Mouse (Mus musculus): ENCODE results near the gene Mybpc1. TPM values are rescaled to one million over a fixed set of nuclear protein-coding genes. Genes with fewer than 3 reads are reported as not detected.

Gene Mybpc1
- polyA plus RNA-seq (2014; fragmentation: Nextera tagmentation; extraction: Ambion mirVana): 6.6 and 9.3 TPM in 2 replicates

GRCm38 (mm10) chr10:88604943-88605342, at the start of gene Mybpc1:
Gene Mybpc1, minus strand, starts transcription at chr10:88605152.
- ATAC-seq (replicated peaks; ENCODE audit: insufficient number of reproducible peaks, low FRiP score, low TSS enrichment): no peak
- 35% methylated on average over 16 of the region's 16 CpGs for WGBS (ENCODE audit: insufficient replicate concordance)
- Histone ChIP-seq H3K4me1 (ENCODE audit: control insufficient read depth, insufficient read depth, low read length) (no peaks in the 10 kb centered on the region), H3K27me3 (ENCODE audit: control insufficient read depth, insufficient read depth, low read length) (no peaks in the 10 kb centered on the region), H3K4me2 (peak within 1 kb of the TSS; percentile 38), H3K9me3 (replicated peaks; ENCODE audit: control insufficient read depth, low read length) (no peaks in the 10 kb centered on the region), H3K4me3 (ENCODE audit: low read depth, low read length) (no peak within 1 kb of the TSS), H3K27ac (ENCODE audit: low read depth, low read length) (no peak within 1 kb of the TSS), H3K9ac (ENCODE audit: low read depth, low read length) (no peak within 1 kb of the TSS), H3K36me3 (ENCODE audit: control insufficient read depth, insufficient read depth, low read length) (no peaks in the 10 kb centered on the region)

- Histone ChIP-seq H3K27me3 (ENCODE audit: control insufficient read depth, insufficient read depth, low read length) (no peaks in the 10 kb centered on the region), H3K9me3 (replicated peaks; ENCODE audit: control insufficient read depth, low read length) (no peaks in the 10 kb centered on the region), H3K27ac (ENCODE audit: low read depth, low read length) (peak overlapping the region; percentile 74; the same call in 1 of the 2 replicates), H3K9ac (ENCODE audit: low read depth, low read length) (no peak overlapping the region), H3K4me1 (ENCODE audit: control insufficient read depth, insufficient read depth, low read length) (peaks cover 3% of the 10 kb centered on the region; the same call in 1 of the 2 replicates), H3K4me3 (ENCODE audit: low read depth, low read length) (no peak overlapping the region), H3K4me2 (0 out of 2 replicates have a peak overlapping the region, but pooled peaks have one; percentile 3), H3K36me3 (ENCODE audit: control insufficient read depth, insufficient read depth, low read length) (no peaks in the 10 kb centered on the region)
- WGBS (ENCODE audit: insufficient replicate concordance): 22% methylated on average over 5 of the region's 5 CpGs
- 0 out of 2 replicates have a peak, but pooled peaks have one; percentile 35 for ATAC-seq (replicated peaks; ENCODE audit: insufficient number of reproducible peaks, low FRiP score, low TSS enrichment)
Observed at GRCm38 (mm10) chr10:88645448-88645847, 40.5 kb upstream of the Mybpc1 start.

- ATAC-seq (replicated peaks; ENCODE audit: insufficient number of reproducible peaks, low FRiP score, low TSS enrichment): no peak
- Histone ChIP-seq H3K27ac (ENCODE audit: low read depth, low read length) (no peak overlapping the region), H3K36me3 (ENCODE audit: control insufficient read depth, insufficient read depth, low read length) (no peaks in the 10 kb centered on the region), H3K4me1 (ENCODE audit: control insufficient read depth, insufficient read depth, low read length) (no peaks in the 10 kb centered on the region), H3K9ac (ENCODE audit: low read depth, low read length) (no peak overlapping the region), H3K27me3 (ENCODE audit: control insufficient read depth, insufficient read depth, low read length) (no peaks in the 10 kb centered on the region), H3K4me3 (ENCODE audit: low read depth, low read length) (no peak overlapping the region), H3K4me2 (no peak overlapping the region), H3K9me3 (replicated peaks; ENCODE audit: control insufficient read depth, low read length) (no peaks in the 10 kb centered on the region)
- 73% methylated on average over 10 of the region's 10 CpGs for WGBS (ENCODE audit: insufficient replicate concordance)
Observed at GRCm38 (mm10) chr10:88631330-88631953, 26.5 kb upstream of the Mybpc1 start.

GRCm38 (mm10) chr10:88630663-88631329, 25.8 kb upstream of the Mybpc1 start:
- Histone ChIP-seq H3K27ac (ENCODE audit: low read depth, low read length) (no peak overlapping the region), H3K36me3 (ENCODE audit: control insufficient read depth, insufficient read depth, low read length) (no peaks in the 10 kb centered on the region), H3K27me3 (ENCODE audit: control insufficient read depth, insufficient read depth, low read length) (no peaks in the 10 kb centered on the region), H3K9me3 (replicated peaks; ENCODE audit: control insufficient read depth, low read length) (no peaks in the 10 kb centered on the region), H3K9ac (ENCODE audit: low read depth, low read length) (no peak overlapping the region), H3K4me2 (no peak overlapping the region), H3K4me1 (ENCODE audit: control insufficient read depth, insufficient read depth, low read length) (no peaks in the 10 kb centered on the region), H3K4me3 (ENCODE audit: low read depth, low read length) (no peak overlapping the region)
- ATAC-seq (replicated peaks; ENCODE audit: insufficient number of reproducible peaks, low FRiP score, low TSS enrichment): no peak
- 70% methylated on average over 2 of the region's 2 CpGs for WGBS (ENCODE audit: insufficient replicate concordance)

GRCm38 (mm10) chr10:88627052-88627451, 22.1 kb upstream of the Mybpc1 start:
- Histone ChIP-seq H3K36me3 (ENCODE audit: control insufficient read depth, insufficient read depth, low read length) (no peaks in the 10 kb centered on the region), H3K27me3 (ENCODE audit: control insufficient read depth, insufficient read depth, low read length) (no peaks in the 10 kb centered on the region), H3K9me3 (replicated peaks; ENCODE audit: control insufficient read depth, low read length) (no peaks in the 10 kb centered on the region), H3K27ac (ENCODE audit: low read depth, low read length) (no peak overlapping the region), H3K4me3 (ENCODE audit: low read depth, low read length) (no peak overlapping the region), H3K4me2 (no peak overlapping the region), H3K9ac (ENCODE audit: low read depth, low read length) (no peak overlapping the region), H3K4me1 (ENCODE audit: control insufficient read depth, insufficient read depth, low read length) (no peaks in the 10 kb centered on the region)
- ATAC-seq (replicated peaks; ENCODE audit: insufficient number of reproducible peaks, low FRiP score, low TSS enrichment): no peak
- WGBS (ENCODE audit: insufficient replicate concordance): 76% methylated on average over 4 of the region's 4 CpGs

- Histone ChIP-seq H3K27me3 (ENCODE audit: control insufficient read depth, insufficient read depth, low read length) (no peaks in the 10 kb centered on the region), H3K4me3 (ENCODE audit: low read depth, low read length) (no peak overlapping the region), H3K36me3 (ENCODE audit: control insufficient read depth, insufficient read depth, low read length) (no peaks in the 10 kb centered on the region), H3K4me1 (ENCODE audit: control insufficient read depth, insufficient read depth, low read length) (no peaks in the 10 kb centered on the region), H3K9ac (ENCODE audit: low read depth, low read length) (no peak overlapping the region), H3K4me2 (no peak overlapping the region), H3K27ac (ENCODE audit: low read depth, low read length) (no peak overlapping the region), H3K9me3 (replicated peaks; ENCODE audit: control insufficient read depth, low read length) (no peaks in the 10 kb centered on the region)
- ATAC-seq (replicated peaks; ENCODE audit: insufficient number of reproducible peaks, low FRiP score, low TSS enrichment): no peak
- 73% methylated on average over 3 of the region's 3 CpGs for WGBS (ENCODE audit: insufficient replicate concordance)
Observed at GRCm38 (mm10) chr10:88626176-88626575, 21.2 kb upstream of the Mybpc1 start.

- no peaks in the 10 kb centered on the region for H3K27me3 ChIP-seq (ENCODE audit: control insufficient read depth, insufficient read depth, low read length)
- 81% methylated on average over 11 of the region's 11 CpGs for WGBS (ENCODE audit: insufficient replicate concordance)
- H3K4me2 ChIP-seq: no peak overlapping the region
- H3K9me3 ChIP-seq (replicated peaks; ENCODE audit: control insufficient read depth, low read length): no peaks in the 10 kb centered on the region
- no peak for ATAC-seq (replicated peaks; ENCODE audit: insufficient number of reproducible peaks, low FRiP score, low TSS enrichment)
- no peaks in the 10 kb centered on the region for H3K4me1 ChIP-seq (ENCODE audit: control insufficient read depth, insufficient read depth, low read length)
- H3K27ac ChIP-seq (ENCODE audit: low read depth, low read length): no peak overlapping the region
- H3K4me3 ChIP-seq (ENCODE audit: low read depth, low read length): no peak overlapping the region
- no peak overlapping the region for H3K9ac ChIP-seq (ENCODE audit: low read depth, low read length)
- H3K36me3 ChIP-seq (ENCODE audit: control insufficient read depth, insufficient read depth, low read length): no peaks in the 10 kb centered on the region
Observed at GRCm38 (mm10) chr10:88624300-88624699, 19.3 kb upstream of the Mybpc1 start.

- Histone ChIP-seq H3K36me3 (ENCODE audit: control insufficient read depth, insufficient read depth, low read length) (no peaks in the 10 kb centered on the region), H3K4me1 (ENCODE audit: control insufficient read depth, insufficient read depth, low read length) (no peaks in the 10 kb centered on the region), H3K27ac (ENCODE audit: low read depth, low read length) (no peak overlapping the region), H3K27me3 (ENCODE audit: control insufficient read depth, insufficient read depth, low read length) (0 out of 2 replicates have a peak, but pooled peaks cover 3% of the 10 kb centered on the region), H3K9ac (ENCODE audit: low read depth, low read length) (no peak overlapping the region), H3K4me3 (ENCODE audit: low read depth, low read length) (no peak overlapping the region), H3K4me2 (no peak overlapping the region), H3K9me3 (replicated peaks; ENCODE audit: control insufficient read depth, low read length) (no peaks in the 10 kb centered on the region)
- WGBS (ENCODE audit: insufficient replicate concordance): 46% methylated on average over 16 of the region's 16 CpGs
- ATAC-seq (replicated peaks; ENCODE audit: insufficient number of reproducible peaks, low FRiP score, low TSS enrichment): peak; percentile 75
Observed at GRCm38 (mm10) chr10:88622624-88623023, 17.7 kb upstream of the Mybpc1 start.

Data from heart, embryonic 11.5 days (tissue).